Mouse (Mus musculus) right cerebral cortex, postnatal 14 days (tissue): ENCODE data around the gene Sh2d1b2.

Experiments
- DNase-seq: peaks from one replicate; pipeline ENCODE4 v3.0.0; 2022

The Sh2d1b2 gene

GRCm38 (mm10) chr1:170282415-170283129, 50.0 kb downstream of the Sh2d1b2 start:
- no peak for DNase-seq

- DNase-seq = peak; percentile 22
These were observed 59.8 kb downstream of the Sh2d1b2 start for GRCm38 (mm10) chr1:170292239-170292951.

DNA sequence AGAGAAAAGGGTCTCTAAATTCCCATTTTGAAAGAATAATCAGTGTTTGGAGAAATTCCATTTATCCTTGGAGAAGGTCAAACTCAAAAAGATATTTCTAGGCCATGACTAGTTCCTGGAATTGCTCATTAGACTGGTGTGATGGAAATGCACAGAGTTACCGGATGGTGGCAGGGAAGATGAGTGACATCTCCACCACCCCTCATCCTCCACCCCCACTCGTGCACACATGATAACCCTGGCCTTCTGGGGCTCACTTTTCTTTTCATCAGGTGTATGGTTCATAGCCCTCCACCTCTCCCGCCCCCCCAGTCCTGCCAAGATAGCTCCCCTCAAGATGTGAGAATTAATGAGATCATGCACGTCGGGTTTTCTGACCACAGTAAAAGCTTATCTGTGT, 60.7 kb downstream of the Sh2d1b2 start:
- DNase-seq = no peak

- no peak for DNase-seq
These were observed 62.4 kb downstream of the Sh2d1b2 start for GRCm38 (mm10) chr1:170294786-170295570.

- no peak for DNase-seq
These were observed 66.9 kb downstream of the Sh2d1b2 start for GRCm38 (mm10) chr1:170299496-170299895.

- no peak for DNase-seq
These were observed 69.1 kb downstream of the Sh2d1b2 start for GRCm38 (mm10) chr1:170301686-170302085.

DNA sequence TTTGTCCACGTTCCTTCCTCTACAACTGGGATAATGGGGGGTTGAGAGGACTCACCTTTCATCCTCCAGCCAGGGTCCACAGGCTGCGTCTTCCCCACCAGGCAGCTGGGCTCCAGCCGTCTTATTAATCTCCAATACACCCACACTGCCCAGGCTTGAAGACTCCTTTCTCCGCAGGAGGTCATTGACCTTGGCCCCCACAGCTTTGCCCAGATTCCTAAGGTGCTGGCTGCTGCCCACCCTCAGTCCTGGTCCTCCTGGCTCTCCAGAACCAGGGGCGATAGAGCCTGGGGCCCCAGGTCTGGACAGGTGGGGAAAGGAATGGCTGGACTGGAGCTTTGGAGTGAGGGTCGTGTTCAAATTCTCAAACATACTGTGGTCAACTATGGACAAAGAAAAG, 69.9 kb downstream of the Sh2d1b2 start:
- DNase-seq = no peak

GRCm38 (mm10) chr1:170303103-170303502, 70.6 kb downstream of the Sh2d1b2 start:
- no peak for DNase-seq
